Mouse (Mus musculus) forebrain, embryonic 15.5 days (tissue): ENCODE data around the gene Fam20a. TPM values are rescaled to one million over a fixed set of nuclear protein-coding genes. Genes with fewer than 3 reads are reported as not detected.

ENCODE experiments used
- ATAC-seq: fragments of 200-750 bp; cut with Nextera tagmentation; replicated peaks from 2 replicates; pipeline ENCODE4 v1.8.0; 2017; ENCODE audit warnings: mild to moderate bottlenecking, moderate TSS enrichment, moderate library complexity
- H3K27ac ChIP-seq: fragments of 300-500 bp; sonication (generic); replicated peaks from 2 replicates; pipeline ENCODE4 v1.5.1; 2015; ENCODE audit warnings: mild to moderate bottlenecking, inconsistent platforms
- H3K27me3 ChIP-seq: fragments of 300-500 bp; sonication (generic); 2 replicates; pipeline ENCODE4 v1.6.1; 2015; ENCODE audit warnings: inconsistent platforms
- H3K36me3 ChIP-seq: fragments of 300-500 bp; sonication (generic); 2 replicates; pipeline ENCODE4 v1.6.1; 2015; ENCODE audit warnings: mild to moderate bottlenecking, inconsistent platforms
- H3K4me1 ChIP-seq: fragments of 300-500 bp; sonication (generic); 2 replicates; pipeline ENCODE4 v1.6.1; 2015; ENCODE audit warnings: inconsistent platforms
- H3K4me2 ChIP-seq: fragments of 300-500 bp; sonication (generic); replicated peaks from 2 replicates; pipeline ENCODE4 v1.6.1; 2015; ENCODE audit warnings: mild to moderate bottlenecking, inconsistent platforms
- H3K4me3 ChIP-seq: fragments of 300-500 bp; sonication (generic); 2 replicates; pipeline ENCODE4 v1.5.1; 2015; ENCODE audit warnings: mild to moderate bottlenecking, inconsistent platforms
- H3K9ac ChIP-seq: fragments of 300-500 bp; sonication (generic); replicated peaks from 2 replicates; pipeline ENCODE4 v1.6.1; 2015; ENCODE audit warnings: mild to moderate bottlenecking, inconsistent platforms
- H3K9me3 ChIP-seq: fragments of 300-500 bp; sonication (generic); 2 replicates; pipeline ENCODE4 v1.6.1; 2016; ENCODE audit warnings: inconsistent platforms
- WGBS: fragments of 180-500 bp; shearing (Covaris S2); methylation state at CpG from one replicate; pipeline ENCODE4 v1.1.7; 2015; ENCODE audit warnings: mixed read lengths; 5-methylcytosine and 5-hydroxymethylcytosine counted together
- polyA plus RNA-seq: library from polyadenylated mRNA; unstranded; fragments of >200 nt; fragmentation: Nextera tagmentation; extraction: Ambion mirVana; gene quantifications from 2 replicates; pipeline ENCODE4 v1.2.1, GENCODE M21; 2015

The Fam20a gene
- polyA plus RNA-seq, 1 experiment from 2014 or later: 1.7 TPM

DNA sequence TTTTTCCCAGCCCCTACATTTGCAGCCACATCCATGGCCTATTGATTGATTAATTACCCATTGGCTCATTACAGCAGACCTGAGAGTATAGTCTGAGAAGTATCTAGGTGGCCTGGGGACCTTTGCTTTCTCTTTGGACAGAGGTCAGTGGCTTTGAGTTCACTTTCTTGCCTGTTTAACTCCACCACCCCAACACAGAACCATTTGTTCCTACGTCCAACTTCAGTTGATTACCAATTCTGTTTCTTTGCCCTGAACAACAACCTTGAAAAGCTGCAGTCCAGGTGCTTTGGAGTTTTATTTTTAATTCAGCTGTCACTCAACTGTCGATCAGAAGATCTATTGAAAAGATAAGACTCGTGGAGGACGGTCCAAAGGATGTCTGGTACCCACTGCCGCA is 12.6 kb downstream of the Fam20a start:
- ATAC-seq: no peak
- no peak overlapping the region for H3K27ac ChIP-seq
- H3K4me3 ChIP-seq: no peak overlapping the region
- no peaks in the 10 kb centered on the region for H3K36me3 ChIP-seq
- no peaks in the 10 kb centered on the region for H3K27me3 ChIP-seq
- no peak overlapping the region for H3K4me2 ChIP-seq
- no peak overlapping the region for H3K9ac ChIP-seq
- 89% methylated on average over 5 of the region's 5 CpGs for WGBS
- peaks cover 12% of the 10 kb centered on the region for H3K4me1 ChIP-seq
- H3K9me3 ChIP-seq: no peaks in the 10 kb centered on the region

DNA sequence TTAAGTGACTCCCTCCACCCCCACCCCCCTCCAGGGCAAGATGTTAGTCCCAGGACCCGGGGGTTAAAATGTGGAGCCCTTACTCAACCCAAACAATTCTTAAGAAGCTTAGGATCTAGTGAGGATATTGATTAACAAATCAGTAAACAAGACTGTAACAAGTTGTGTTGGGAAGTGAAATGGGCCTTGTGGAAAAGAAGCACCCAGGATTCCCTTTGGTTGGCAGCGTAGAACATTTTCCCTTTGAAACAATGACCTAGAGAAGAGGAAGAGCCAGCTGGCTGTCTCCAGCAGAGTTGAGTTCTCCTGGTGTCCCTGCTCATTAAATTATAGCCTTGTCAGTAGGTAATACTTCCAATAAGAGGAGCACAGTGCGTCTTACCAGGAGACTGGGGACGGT is 13.3 kb downstream of the Fam20a start:
- no peak overlapping the region for H3K4me2 ChIP-seq
- 89% methylated on average over 4 of the region's 4 CpGs for WGBS

DNA sequence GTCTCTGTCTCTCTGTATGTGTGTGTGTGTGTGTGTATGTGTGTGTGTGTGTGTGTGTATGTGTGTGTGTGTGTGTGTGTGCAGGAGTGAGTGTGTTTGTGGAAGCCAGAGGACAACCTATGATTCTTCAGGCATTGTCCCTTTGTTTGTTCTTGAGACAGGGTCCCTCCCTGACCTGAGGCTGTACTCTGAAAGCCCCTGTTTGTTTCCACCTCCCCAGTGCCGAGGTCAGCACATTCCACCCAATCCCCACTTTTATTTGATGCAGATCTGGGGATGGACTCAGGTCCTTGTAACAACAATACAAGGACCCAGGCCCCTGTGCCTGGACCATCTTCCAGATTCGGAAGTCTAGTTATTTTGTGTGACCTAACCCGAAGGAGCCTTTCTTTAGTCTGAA is 14.6 kb downstream of the Fam20a start:
- Histone ChIP-seq H3K4me1 (peaks cover 21% of the 10 kb centered on the region), H3K9me3 (no peaks in the 10 kb centered on the region), H3K4me3 (no peak overlapping the region), H3K4me2 (no peak overlapping the region), H3K9ac (no peak overlapping the region), H3K36me3 (no peaks in the 10 kb centered on the region), H3K27me3 (no peaks in the 10 kb centered on the region), H3K27ac (no peak overlapping the region)
- ATAC-seq: no peak
- WGBS: 81% methylated on average over 3 of the region's 3 CpGs

More for the DNA sequence above, 13.3 kb downstream of the Fam20a start:
- no peak overlapping the region for H3K9ac ChIP-seq
- no peaks in the 10 kb centered on the region for H3K27me3 ChIP-seq
- peaks cover 17% of the 10 kb centered on the region for H3K4me1 ChIP-seq
- H3K9me3 ChIP-seq: no peaks in the 10 kb centered on the region
- no peak for ATAC-seq
- H3K27ac ChIP-seq: no peak overlapping the region
- H3K36me3 ChIP-seq: no peaks in the 10 kb centered on the region
- H3K4me3 ChIP-seq: no peak overlapping the region

DNA sequence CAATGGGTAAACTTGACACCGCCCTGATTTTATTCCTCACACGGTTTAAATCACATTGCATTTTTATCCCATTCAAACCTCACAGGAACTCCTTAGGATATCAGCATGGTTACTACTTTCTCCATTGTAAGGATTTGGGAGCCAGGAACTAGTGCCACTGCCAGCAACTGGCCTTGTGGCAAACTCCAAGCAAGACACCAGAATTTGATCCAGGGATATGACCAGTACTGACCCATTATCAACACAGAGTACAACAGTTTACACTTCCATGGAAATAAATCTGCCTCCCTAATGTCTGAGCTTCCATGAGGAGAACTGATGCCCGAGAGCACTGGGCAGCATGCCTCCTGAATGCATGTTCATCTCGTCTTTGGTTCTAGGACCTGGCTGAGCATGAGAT is 15.5 kb downstream of the Fam20a start:
- WGBS: 88% methylated on average over 4 of the region's 4 CpGs

DNA sequence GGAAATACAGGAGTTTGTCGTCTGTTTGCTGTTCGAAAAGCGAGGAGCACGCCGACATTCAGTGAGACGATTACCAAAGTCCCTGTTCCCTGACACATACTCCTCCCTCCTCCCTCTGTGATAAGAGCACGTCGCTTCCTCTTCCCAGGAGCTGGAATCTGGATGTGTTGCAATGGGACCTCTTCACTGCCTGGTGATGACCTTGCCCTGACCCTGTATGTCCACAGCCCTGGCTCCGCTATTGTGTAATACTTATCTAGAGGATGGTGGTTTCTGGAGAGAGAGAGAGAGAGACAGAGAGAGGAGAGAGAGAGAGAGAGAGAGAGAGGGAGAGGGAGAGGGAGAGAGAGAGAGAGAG is 16.0 kb downstream of the Fam20a start:
- Histone ChIP-seq H3K36me3 (no peaks in the 10 kb centered on the region), H3K4me1 (peaks cover 21% of the 10 kb centered on the region), H3K27me3 (no peaks in the 10 kb centered on the region), H3K27ac (peak overlapping the region; percentile 25), H3K4me2 (no peak overlapping the region), H3K9ac (no peak overlapping the region), H3K4me3 (no peak overlapping the region), H3K9me3 (no peaks in the 10 kb centered on the region)
- WGBS: 80% methylated on average over 9 of the region's 9 CpGs
- no peak for ATAC-seq

More for the DNA sequence above, 15.5 kb downstream of the Fam20a start:
- no peaks in the 10 kb centered on the region for H3K36me3 ChIP-seq
- no peak overlapping the region for H3K4me2 ChIP-seq
- H3K9ac ChIP-seq: no peak overlapping the region
- no peak overlapping the region for H3K27ac ChIP-seq
- H3K4me1 ChIP-seq: peaks cover 21% of the 10 kb centered on the region
- H3K27me3 ChIP-seq: no peaks in the 10 kb centered on the region
- no peak for ATAC-seq
- no peak overlapping the region for H3K4me3 ChIP-seq
- H3K9me3 ChIP-seq: no peaks in the 10 kb centered on the region

DNA sequence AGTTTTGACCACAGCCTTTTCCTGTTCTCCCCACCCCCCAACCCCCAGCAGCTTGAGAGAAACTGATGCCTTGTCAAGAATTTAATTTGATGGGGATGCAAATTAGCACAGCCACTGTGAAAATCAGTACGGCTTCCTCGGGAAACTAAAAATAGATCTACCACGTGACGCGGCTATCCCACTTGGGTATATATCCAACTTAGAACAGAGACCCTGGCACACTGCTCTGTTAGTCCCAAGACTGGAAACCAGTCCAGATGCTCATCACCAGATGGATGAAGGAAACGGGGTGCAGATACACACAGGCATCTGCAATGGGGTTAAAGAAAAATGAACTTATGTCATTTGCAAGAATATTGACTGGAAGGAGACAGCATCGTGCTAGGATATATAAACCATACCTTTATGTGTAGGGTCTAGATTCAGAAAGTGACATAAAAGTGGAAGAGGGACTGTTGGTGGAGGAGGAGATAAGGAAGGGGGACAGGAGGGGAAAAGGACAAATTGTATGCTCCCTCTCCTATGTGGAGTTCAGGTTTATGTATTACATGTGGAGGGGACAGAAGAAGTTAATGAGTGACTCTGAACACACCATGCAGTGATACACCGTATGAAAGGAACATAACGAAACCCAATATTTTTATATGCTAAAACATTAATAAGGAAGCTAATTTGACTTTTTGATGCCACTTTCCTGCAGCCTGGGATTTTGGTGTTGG is 16.6 kb downstream of the Fam20a start:
- 53% methylated on average over 9 of the region's 9 CpGs for WGBS
- Histone ChIP-seq H3K4me3 (no peak overlapping the region), H3K36me3 (no peaks in the 10 kb centered on the region), H3K27ac (peak overlapping the region; percentile 25), H3K9me3 (no peaks in the 10 kb centered on the region), H3K9ac (no peak overlapping the region), H3K27me3 (no peaks in the 10 kb centered on the region), H3K4me1 (peaks cover 21% of the 10 kb centered on the region), H3K4me2 (no peak overlapping the region)
- peak; percentile 58 for ATAC-seq

DNA sequence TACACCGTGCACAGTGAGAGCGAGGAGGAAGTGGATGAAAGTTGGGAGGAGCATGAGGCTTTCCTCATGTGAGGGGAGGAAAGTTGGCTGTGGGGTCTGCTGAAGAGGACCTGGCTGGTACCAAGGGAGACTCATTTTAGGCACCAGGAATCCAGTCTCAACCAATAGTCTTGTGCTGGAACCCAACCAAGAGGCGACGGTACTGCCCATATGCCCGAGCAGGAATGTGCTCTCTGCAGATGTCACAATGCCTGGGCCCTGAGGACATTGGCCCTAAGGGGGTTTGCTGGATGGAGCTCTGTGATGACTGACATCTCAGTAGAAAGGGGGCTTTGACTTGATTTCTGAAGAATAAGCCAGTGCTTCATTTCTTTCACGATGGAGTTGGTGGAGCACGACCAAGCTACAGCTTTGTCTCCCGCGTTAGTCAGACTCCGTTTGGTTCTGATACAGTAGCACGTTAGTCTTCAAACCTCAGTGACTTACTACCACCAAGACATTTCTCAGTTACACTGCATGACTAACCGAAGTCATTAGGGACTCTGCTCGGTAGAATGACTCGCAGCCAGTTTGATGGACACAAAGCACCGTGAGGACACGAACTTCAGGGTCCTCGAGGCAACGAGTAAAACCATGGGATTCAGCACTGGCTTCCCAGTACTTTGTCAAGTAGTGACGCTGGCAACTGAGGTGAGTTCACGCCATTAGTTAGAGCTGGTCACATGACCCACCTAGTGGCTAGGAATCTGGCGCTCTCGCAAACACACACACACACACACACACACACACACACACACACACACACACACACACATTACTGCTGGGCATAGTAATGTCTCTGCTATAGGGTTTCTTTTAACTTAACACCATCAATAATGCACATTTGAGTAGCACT is 17.5 kb downstream of the Fam20a start:
- no peaks in the 10 kb centered on the region for H3K36me3 ChIP-seq
- no peak overlapping the region for H3K4me2 ChIP-seq
- H3K4me3 ChIP-seq: no peak overlapping the region
- 81% methylated on average over 22 of the region's 22 CpGs for WGBS
- ATAC-seq: peak; percentile 11; the same call in 1 of the 2 replicates
- no peak overlapping the region for H3K9ac ChIP-seq
- H3K27ac ChIP-seq: 0 out of 2 replicates have a peak overlapping the region, but pooled peaks have one; percentile 16
- H3K9me3 ChIP-seq: no peaks in the 10 kb centered on the region
- H3K4me1 ChIP-seq: peaks cover 21% of the 10 kb centered on the region
- H3K27me3 ChIP-seq: no peaks in the 10 kb centered on the region

DNA sequence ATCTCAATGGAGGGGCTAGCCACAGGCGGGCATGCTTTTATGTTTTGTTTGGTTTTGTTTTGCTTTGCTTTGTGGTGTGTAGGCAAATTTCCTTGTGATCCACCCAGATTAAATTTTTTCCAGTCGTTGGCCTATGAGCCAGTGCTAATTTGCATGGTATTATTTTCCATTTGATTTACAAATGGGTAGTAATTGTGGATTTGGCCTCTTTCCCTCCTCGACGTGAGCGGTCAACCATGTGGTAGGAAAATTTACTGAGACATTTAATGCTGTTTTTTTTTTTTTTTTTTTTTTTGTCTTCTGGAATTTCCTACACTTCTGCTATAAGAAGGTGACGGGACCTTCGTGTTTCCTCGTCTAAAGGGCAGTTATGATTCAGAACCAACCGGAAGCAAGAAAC is 18.2 kb downstream of the Fam20a start:
- Histone ChIP-seq H3K4me1 (peaks cover 21% of the 10 kb centered on the region), H3K4me3 (no peak overlapping the region), H3K27ac (no peak overlapping the region), H3K9ac (no peak overlapping the region), H3K9me3 (no peaks in the 10 kb centered on the region), H3K4me2 (no peak overlapping the region), H3K36me3 (no peaks in the 10 kb centered on the region), H3K27me3 (no peaks in the 10 kb centered on the region)
- ATAC-seq: no peak
- 58% methylated on average over 9 of the region's 9 CpGs for WGBS

DNA sequence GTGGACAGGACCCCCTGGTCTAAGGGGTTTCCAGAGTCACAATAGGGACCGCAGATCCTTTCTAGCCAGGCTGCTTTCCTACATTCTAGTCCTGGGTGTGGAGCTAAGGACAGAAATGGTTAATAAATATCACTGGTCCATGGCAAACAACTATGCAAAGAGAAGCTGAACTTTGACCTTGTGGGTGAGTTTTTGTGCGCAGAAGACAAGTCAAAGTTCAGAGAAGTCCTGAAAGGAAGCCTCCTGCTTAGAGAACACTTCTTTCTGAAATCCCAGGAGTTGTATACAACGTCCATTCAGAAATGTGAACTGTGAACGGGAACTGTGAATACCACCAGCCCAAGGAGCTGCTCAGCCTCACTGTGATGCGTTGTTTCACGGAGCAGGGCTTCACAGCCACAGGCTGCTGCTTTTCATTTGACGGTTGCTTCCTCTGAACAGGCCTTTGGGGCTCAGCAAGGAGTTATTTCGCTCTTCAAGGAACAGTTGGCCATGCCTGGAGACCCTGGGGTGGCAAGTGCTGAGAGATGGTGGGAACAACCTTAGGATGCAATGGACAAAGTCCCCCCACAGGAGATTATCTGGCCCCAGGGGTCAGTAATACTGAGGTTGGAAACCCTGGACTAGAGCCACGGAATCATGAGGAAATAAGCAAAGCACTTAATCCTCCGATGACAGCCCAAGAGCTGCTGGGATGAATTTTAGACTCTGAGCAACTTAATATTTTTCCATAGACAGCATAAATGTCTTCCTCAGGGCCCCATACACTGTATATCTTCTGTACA is 19.9 kb downstream of the Fam20a start:
- Histone ChIP-seq H3K27me3 (no peaks in the 10 kb centered on the region), H3K36me3 (no peaks in the 10 kb centered on the region), H3K4me3 (no peak overlapping the region), H3K4me1 (peaks cover 21% of the 10 kb centered on the region), H3K27ac (no peak overlapping the region), H3K9ac (no peak overlapping the region), H3K4me2 (no peak overlapping the region), H3K9me3 (no peaks in the 10 kb centered on the region)
- 69% methylated on average over 10 of the region's 10 CpGs for WGBS
- no peak for ATAC-seq

DNA sequence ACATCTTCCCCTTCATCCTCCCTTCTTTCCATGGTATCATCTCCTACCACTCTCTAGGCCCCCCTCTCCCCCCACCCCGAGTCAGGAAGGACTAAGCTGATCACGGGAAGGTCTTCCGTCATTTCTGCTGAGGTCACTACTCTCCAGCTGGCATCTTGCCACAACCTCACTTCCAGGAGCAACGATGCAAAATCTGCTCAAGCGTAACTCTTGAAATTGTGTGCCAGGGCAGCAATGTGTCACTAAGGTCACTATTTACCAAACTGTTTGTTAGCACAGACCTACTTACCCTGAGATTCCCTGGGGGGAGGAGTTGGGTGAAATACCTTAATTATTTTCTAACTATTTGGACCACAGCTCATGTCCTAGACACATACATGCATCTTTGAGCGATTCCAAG is 21.3 kb downstream of the Fam20a start:
- WGBS: 52% methylated on average over 6 of the region's 6 CpGs
- ATAC-seq: no peak

DNA sequence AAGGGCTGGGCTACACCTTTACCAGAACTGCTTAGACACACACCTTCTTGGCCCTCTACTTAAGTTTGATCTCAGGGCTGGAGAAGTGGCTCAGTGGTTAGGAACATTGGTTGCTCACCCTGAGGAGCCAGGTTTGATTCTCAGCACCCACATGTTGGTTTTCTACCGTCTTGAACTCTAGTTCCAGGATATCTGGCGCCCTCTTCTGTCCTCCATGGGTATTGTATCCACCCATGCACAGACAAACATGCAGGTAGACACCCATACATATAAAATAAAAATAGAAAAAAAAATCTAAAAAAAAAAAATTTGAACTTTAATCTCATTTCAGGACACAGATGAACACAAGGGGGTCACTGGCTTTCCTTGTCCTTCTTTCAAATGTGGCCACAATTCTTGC is 22.3 kb downstream of the Fam20a start:
- no peak overlapping the region for H3K9ac ChIP-seq

More for the DNA sequence above, 21.3 kb downstream of the Fam20a start:
- Histone ChIP-seq H3K36me3 (no peaks in the 10 kb centered on the region), H3K4me3 (no peak overlapping the region), H3K9me3 (no peaks in the 10 kb centered on the region), H3K9ac (no peak overlapping the region), H3K27me3 (no peaks in the 10 kb centered on the region), H3K27ac (no peak overlapping the region), H3K4me1 (peaks cover 21% of the 10 kb centered on the region), H3K4me2 (no peak overlapping the region)

DNA sequence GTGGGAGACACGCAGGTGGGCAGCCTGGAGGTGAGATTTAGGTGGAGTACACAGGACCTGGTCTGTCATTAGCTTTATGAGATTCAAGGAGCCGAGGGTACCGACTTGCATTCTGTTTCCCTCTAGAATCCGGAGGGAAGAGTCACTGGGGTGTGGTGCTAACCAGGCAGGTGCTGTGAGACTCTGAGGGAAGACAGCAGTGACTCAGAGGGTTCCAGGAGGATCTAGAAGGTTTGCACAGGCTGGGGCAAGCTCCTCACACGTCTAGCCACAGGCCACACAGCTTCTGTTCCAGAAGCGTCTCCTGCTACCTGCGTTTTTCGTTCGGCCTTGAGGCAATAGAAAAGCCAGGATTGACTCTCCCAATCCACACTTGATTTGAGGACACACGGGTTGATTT is 23.3 kb downstream of the Fam20a start:
- Histone ChIP-seq H3K27me3 (no peaks in the 10 kb centered on the region), H3K9me3 (no peaks in the 10 kb centered on the region), H3K9ac (no peak overlapping the region), H3K36me3 (no peaks in the 10 kb centered on the region), H3K4me2 (no peak overlapping the region), H3K27ac (no peak overlapping the region), H3K4me1 (peaks cover 3% of the 10 kb centered on the region), H3K4me3 (no peak overlapping the region)
- WGBS: 88% methylated on average over 10 of the region's 10 CpGs
- no peak for ATAC-seq

More for the DNA sequence above, 22.3 kb downstream of the Fam20a start:
- H3K27me3 ChIP-seq: no peaks in the 10 kb centered on the region
- H3K4me2 ChIP-seq: no peak overlapping the region
- no peak overlapping the region for H3K27ac ChIP-seq
- H3K4me1 ChIP-seq: peaks cover 12% of the 10 kb centered on the region
- 68% methylated on average over 2 of the region's 2 CpGs for WGBS
- ATAC-seq: no peak
- H3K9me3 ChIP-seq: no peaks in the 10 kb centered on the region
- H3K4me3 ChIP-seq: no peak overlapping the region
- no peaks in the 10 kb centered on the region for H3K36me3 ChIP-seq
